Mouse (Mus musculus): Measurements from ENCODE around the gene Grin3b.

DNA sequence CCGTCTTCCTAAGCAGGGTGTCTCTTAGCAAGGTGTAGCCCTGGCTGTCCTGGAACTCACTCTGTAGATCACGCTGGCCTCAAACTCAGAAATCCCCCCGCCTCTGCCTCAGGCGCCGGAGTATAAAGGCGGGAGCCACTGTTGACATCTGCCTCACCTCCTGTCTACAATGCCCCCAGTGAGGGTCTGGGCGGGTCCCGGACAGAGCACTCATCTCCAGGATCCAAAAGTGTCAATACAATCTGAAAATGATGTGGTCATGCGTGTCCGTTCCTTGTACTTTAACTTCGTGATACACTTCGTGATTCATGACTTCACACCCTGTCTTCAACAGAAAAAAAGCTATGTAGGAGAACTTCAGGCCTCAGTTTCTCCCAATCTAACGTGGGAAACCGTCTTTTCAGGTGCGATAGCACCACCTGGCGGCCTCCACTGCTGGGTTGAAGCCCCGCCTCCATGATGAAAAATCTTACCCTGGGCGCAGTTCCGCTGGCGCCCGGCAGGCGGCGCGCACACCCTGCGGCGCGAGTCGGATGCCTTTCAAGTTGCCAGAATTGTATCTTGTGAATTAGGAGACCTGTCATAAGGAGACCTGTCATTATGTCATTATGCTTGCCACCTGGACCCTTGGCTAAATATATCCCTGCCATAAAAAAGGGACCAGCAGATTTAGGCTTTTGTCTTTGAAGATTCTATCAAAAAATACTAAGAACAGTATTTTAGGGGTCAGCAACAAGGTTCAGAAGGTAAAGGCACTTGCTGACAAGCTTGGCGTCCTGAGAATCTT, 45.3 kb upstream of the Grin3b start:
- TF ChIP-seq CTCF (IDR thresholded peaks at IDR 0.05; ENCODE audit: extremely low read depth, insufficient read length, insufficient replicate concordance, low read depth, low read length) (peak; percentile 100), POLR2A (IDR thresholded peaks at IDR 0.05; ENCODE audit: low read depth, low read length) (no peak)

Measured in small intestine, adult 2 months (tissue).